Mouse (Mus musculus) forebrain, embryonic 11.5 days (tissue): ENCODE measurements around the gene Efnb2. TPM values are rescaled to one million over a fixed set of nuclear protein-coding genes. Genes with fewer than 3 reads are reported as not detected.

ENCODE experiments used
- ATAC-seq: fragments of 200-750 bp; cut with Nextera tagmentation; replicated peaks from 2 replicates; pipeline ENCODE4 v1.8.0; 2017; ENCODE audit warnings: moderate TSS enrichment; ENCODE audit not compliant: low FRiP score
- DNase-seq: peaks from one replicate; pipeline ENCODE4 v3.0.0-alpha.2; 2017; ENCODE audit warnings: low spot score
- H3K27ac ChIP-seq: fragments of 300-500 bp; sonication (generic); 2 replicates; pipeline ENCODE4 v1.5.1; 2014; ENCODE audit warnings: low read depth, low read length
- H3K27me3 ChIP-seq: fragments of 300-500 bp; sonication (generic); 2 replicates; pipeline ENCODE4 v1.6.1; 2014; ENCODE audit warnings: mild to moderate bottlenecking, low read length, mixed read lengths; ENCODE audit not compliant: control insufficient read depth, insufficient read depth
- H3K36me3 ChIP-seq: fragments of 300-500 bp; sonication (generic); 2 replicates; pipeline ENCODE4 v1.6.1; 2014; ENCODE audit warnings: mild to moderate bottlenecking, low read length, moderate library complexity, mixed read lengths; ENCODE audit not compliant: control insufficient read depth, insufficient read depth
- H3K4me1 ChIP-seq: fragments of 300-500 bp; sonication (generic); replicated peaks from 2 replicates; pipeline ENCODE4 v1.6.1; 2014; ENCODE audit warnings: low read length, mixed read lengths; ENCODE audit not compliant: control insufficient read depth, insufficient read depth
- H3K4me2 ChIP-seq: fragments of 300-500 bp; sonication (generic); 2 replicates; pipeline ENCODE4 v1.6.1; 2014; ENCODE audit warnings: low read depth, mild to moderate bottlenecking, low read length, moderate library complexity, mixed read lengths; ENCODE audit not compliant: severe bottlenecking
- H3K4me3 ChIP-seq: fragments of 300-500 bp; sonication (generic); 2 replicates; pipeline ENCODE4 v1.5.1; 2014; ENCODE audit warnings: low read depth, low read length
- H3K9ac ChIP-seq: fragments of 300-500 bp; sonication (generic); 2 replicates; pipeline ENCODE4 v1.6.1; 2014; ENCODE audit warnings: low read length
- H3K9me3 ChIP-seq: fragments of 300-500 bp; sonication (generic); 2 replicates; pipeline ENCODE4 v1.6.1; 2016; ENCODE audit warnings: low read length, mixed read lengths; ENCODE audit not compliant: control insufficient read depth
- WGBS: fragments of 180-500 bp; shearing (Covaris S2); extraction: QIAGEN DNeasy Blood & Tissue Kit; methylation state at CpG from one replicate; pipeline ENCODE4 v1.1.7; 2014; 5-methylcytosine and 5-hydroxymethylcytosine counted together
- polyA plus RNA-seq: library from polyadenylated mRNA; unstranded; fragments of >200 nt; fragmentation: Nextera tagmentation; extraction: Ambion mirVana; gene quantifications from 2 replicates; pipeline ENCODE4 v1.2.1, GENCODE M21; 2014

The Efnb2 gene
- polyA plus RNA-seq, 1 experiment from 2014 or later: 51.8 TPM

GRCm38 (mm10) chr8:8685517-8685916, 24.5 kb upstream of the Efnb2 start:
- no peak overlapping the region for H3K4me3 ChIP-seq
- no peak overlapping the region for H3K9ac ChIP-seq
- H3K27me3 ChIP-seq: no peaks in the 10 kb centered on the region
- peaks cover 7% of the 10 kb centered on the region; the same call in 1 of the 2 replicates for H3K36me3 ChIP-seq
- DNase-seq: no peak
- no peaks in the 10 kb centered on the region for H3K9me3 ChIP-seq
- H3K27ac ChIP-seq: no peak overlapping the region
- no peak overlapping the region for H3K4me2 ChIP-seq
- 87% methylated on average over 2 of the region's 2 CpGs for WGBS
- H3K4me1 ChIP-seq: peaks cover 18% of the 10 kb centered on the region
- ATAC-seq: no peak

- Histone ChIP-seq H3K9me3 (no peaks in the 10 kb centered on the region), H3K4me2 (no peak overlapping the region), H3K36me3 (peaks cover 14% of the 10 kb centered on the region; the same call in 1 of the 2 replicates), H3K4me3 (no peak overlapping the region), H3K27ac (no peak overlapping the region), H3K27me3 (no peaks in the 10 kb centered on the region), H3K4me1 (peaks cover 5% of the 10 kb centered on the region; the same call in 1 of the 2 replicates), H3K9ac (no peak overlapping the region)
- DNase-seq (no peak), ATAC-seq (no peak)
- WGBS: 91% methylated on average over 3 of the region's 3 CpGs
Measured at GRCm38 (mm10) chr8:8682697-8683096, 21.7 kb upstream of the Efnb2 start.

- peaks cover 15% of the 10 kb centered on the region; the same call in 1 of the 2 replicates for H3K36me3 ChIP-seq
Measured at GRCm38 (mm10) chr8:8678236-8678635, 17.2 kb upstream of the Efnb2 start.

DNA sequence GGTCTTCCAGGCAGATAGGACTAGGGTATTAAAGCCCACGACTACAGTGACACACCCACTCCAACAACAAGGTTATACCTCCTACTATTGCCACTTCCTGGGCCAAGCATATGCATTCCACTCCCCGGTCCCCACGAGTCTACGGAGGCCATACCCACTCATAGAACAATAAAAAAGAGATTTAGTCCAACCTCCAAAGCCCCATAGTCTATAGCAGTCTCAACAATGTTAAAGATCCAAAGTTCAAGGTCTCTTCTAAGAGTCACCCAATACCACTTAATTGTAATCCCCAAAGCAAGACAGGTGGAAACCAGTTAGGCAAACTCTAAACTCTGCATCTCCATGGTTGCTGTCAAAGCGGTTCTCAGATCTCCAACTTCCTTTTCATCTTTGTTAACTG, 13.8 kb upstream of the Efnb2 start:
- peaks cover 5% of the 10 kb centered on the region; the same call in 1 of the 2 replicates for H3K36me3 ChIP-seq

More at GRCm38 (mm10) chr8:8678236-8678635, 17.2 kb upstream of the Efnb2 start:
- Histone ChIP-seq H3K4me2 (no peak overlapping the region), H3K27me3 (no peaks in the 10 kb centered on the region), H3K27ac (no peak overlapping the region), H3K9me3 (no peaks in the 10 kb centered on the region), H3K9ac (no peak overlapping the region), H3K4me3 (no peak overlapping the region), H3K4me1 (no peaks in the 10 kb centered on the region)
- no peak for DNase-seq
- 90% methylated on average over 3 of the region's 3 CpGs for WGBS
- no peak for ATAC-seq

GRCm38 (mm10) chr8:8661759-8662138, 707 bp upstream of the Efnb2 start:
- ATAC-seq (peak; percentile 0; the same call in 1 of the 2 replicates), DNase-seq (peak; percentile 93)
- Histone ChIP-seq H3K27ac (peak overlapping the region; percentile 8), H3K9me3 (no peaks in the 10 kb centered on the region), H3K4me2 (peak overlapping the region; percentile 92), H3K36me3 (no peaks in the 10 kb centered on the region; the same call in 1 of the 2 replicates), H3K4me1 (peaks cover 1% of the 10 kb centered on the region; the same call in 1 of the 2 replicates), H3K27me3 (no peaks in the 10 kb centered on the region), H3K4me3 (peak overlapping the region; percentile 80), H3K9ac (peak overlapping the region; percentile 91)
- WGBS: 0% methylated on average over 23 of the region's 23 CpGs

More for the DNA sequence above, 13.8 kb upstream of the Efnb2 start:
- Histone ChIP-seq H3K4me2 (no peak overlapping the region), H3K4me3 (no peak overlapping the region), H3K9me3 (no peaks in the 10 kb centered on the region), H3K4me1 (no peaks in the 10 kb centered on the region), H3K27ac (no peak overlapping the region), H3K27me3 (no peaks in the 10 kb centered on the region), H3K9ac (no peak overlapping the region)
- DNase-seq: no peak
- no peak for ATAC-seq
- 93% methylated on average over 5 of the region's 5 CpGs for WGBS

- ATAC-seq (peak; percentile 9), DNase-seq (no peak)
- H3K27ac ChIP-seq: peak overlapping the region; percentile 88
- peak overlapping the region; percentile 92 for H3K4me2 ChIP-seq
- under 1% methylated on average over 86 of the region's 88 CpGs for WGBS
- H3K9me3 ChIP-seq: no peaks in the 10 kb centered on the region
- peak overlapping the region; percentile 91 for H3K9ac ChIP-seq
- peaks cover 1% of the 10 kb centered on the region; the same call in 1 of the 2 replicates for H3K4me1 ChIP-seq
- no peaks in the 10 kb centered on the region for H3K27me3 ChIP-seq
- H3K4me3 ChIP-seq: peak overlapping the region; percentile 80
- no peaks in the 10 kb centered on the region; the same call in 1 of the 2 replicates for H3K36me3 ChIP-seq
Measured at GRCm38 (mm10) chr8:8660307-8661098, 539 bp downstream of the Efnb2 start.

- under 1% methylated on average over 53 of the region's 53 CpGs for WGBS
- Histone ChIP-seq H3K9ac (peak overlapping the region; percentile 91), H3K4me3 (peak overlapping the region; percentile 80), H3K4me1 (peaks cover 6% of the 10 kb centered on the region; the same call in 1 of the 2 replicates), H3K27ac (peak overlapping the region; percentile 88), H3K27me3 (no peaks in the 10 kb centered on the region), H3K4me2 (peak overlapping the region; percentile 92), H3K9me3 (no peaks in the 10 kb centered on the region), H3K36me3 (no peaks in the 10 kb centered on the region; the same call in 1 of the 2 replicates)
- DNase-seq (peak; percentile 73), ATAC-seq (no peak)
Measured at GRCm38 (mm10) chr8:8659503-8660306, 1.3 kb downstream of the Efnb2 start.

DNA sequence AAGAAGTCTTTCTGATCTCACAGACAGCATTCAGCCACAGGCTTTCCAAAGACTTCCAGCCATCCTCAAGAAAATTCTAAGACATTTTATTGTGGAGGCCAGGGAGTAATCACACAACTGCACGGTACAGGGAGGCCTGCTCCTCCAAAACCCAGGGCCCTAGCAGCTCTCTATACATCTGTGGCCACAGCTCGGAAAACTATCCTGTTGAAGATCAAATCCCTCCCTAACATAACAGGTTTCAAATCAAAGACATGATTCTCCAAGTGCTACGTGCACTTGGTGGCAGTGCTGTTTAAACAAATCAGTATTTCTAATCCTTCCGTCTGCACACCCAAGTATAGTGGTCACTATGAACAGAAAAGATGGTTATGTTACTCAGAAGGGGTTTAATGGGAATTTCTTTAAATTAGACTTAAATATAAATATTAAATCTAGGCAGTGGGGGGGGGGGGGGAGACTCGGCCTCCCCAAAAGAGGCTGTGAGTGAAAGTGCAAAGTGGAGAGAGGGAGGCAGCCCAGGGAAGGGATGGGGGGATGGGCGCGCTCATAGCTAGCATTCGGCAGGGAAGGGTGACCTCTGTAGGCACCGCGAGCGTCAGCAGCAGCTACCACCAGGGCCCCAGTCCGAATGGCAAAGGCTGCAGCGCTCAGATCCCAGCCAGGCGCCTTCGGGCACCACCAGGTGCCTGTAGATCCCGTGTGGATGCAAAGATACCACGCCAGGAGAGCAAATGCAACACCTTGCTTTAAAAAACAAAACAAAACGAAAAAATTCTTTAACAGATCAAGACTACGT, 2.4 kb downstream of the Efnb2 start:
- peak; percentile 49 for ATAC-seq
- peak; percentile 94 for DNase-seq
- peak overlapping the region; percentile 67; the same call in 1 of the 2 replicates for H3K27ac ChIP-seq
- H3K4me1 ChIP-seq: peaks cover 16% of the 10 kb centered on the region; the same call in 1 of the 2 replicates
- no peaks in the 10 kb centered on the region for H3K27me3 ChIP-seq
- no peaks in the 10 kb centered on the region; the same call in 1 of the 2 replicates for H3K36me3 ChIP-seq
- peak overlapping the region; percentile 91 for H3K9ac ChIP-seq
- peak overlapping the region; percentile 80 for H3K4me3 ChIP-seq
- peak overlapping the region; percentile 92 for H3K4me2 ChIP-seq
- 1% methylated on average over 19 of the region's 19 CpGs for WGBS
- H3K9me3 ChIP-seq: no peaks in the 10 kb centered on the region
